Mouse (Mus musculus) lung, postnatal 0 days (tissue): ENCODE results near the gene D430041D05Rik. TPM values are rescaled to one million over a fixed set of nuclear protein-coding genes. Genes with fewer than 3 reads are reported as not detected.

Source experiments
- ATAC-seq: fragments of 200-750 bp; cut with Nextera tagmentation; 2 replicates; pipeline ENCODE4 v1.8.0; 2017; ENCODE audit warnings: moderate library complexity
- DNase-seq: peaks from one replicate; pipeline ENCODE4 v3.0.0-alpha.2; 2016; ENCODE audit warnings: low spot score
- H3K27ac ChIP-seq: fragments of 300-500 bp; sonication (generic); 2 replicates; pipeline ENCODE4 v1.5.1; 2014; ENCODE audit warnings: antibody characterized with exemption, mild to moderate bottlenecking, low read length, mixed read lengths
- H3K27me3 ChIP-seq: fragments of 300-500 bp; sonication (generic); replicated peaks from 2 replicates; pipeline ENCODE4 v1.6.1; 2014; ENCODE audit warnings: low read length, mixed read lengths; ENCODE audit not compliant: insufficient read depth
- H3K36me3 ChIP-seq: fragments of 300-500 bp; sonication (generic); 2 replicates; pipeline ENCODE4 v1.6.1; 2014; ENCODE audit warnings: low read length, mixed read lengths; ENCODE audit not compliant: insufficient read depth
- H3K4me1 ChIP-seq: fragments of 300-500 bp; sonication (generic); 2 replicates; pipeline ENCODE4 v1.6.1; 2014; ENCODE audit warnings: antibody characterized with exemption, low read depth, low read length, mixed read lengths; ENCODE audit not compliant: insufficient read depth
- H3K4me2 ChIP-seq: fragments of 300-500 bp; sonication (generic); replicated peaks from 2 replicates; pipeline ENCODE4 v1.6.1; 2014; ENCODE audit warnings: low read depth, mild to moderate bottlenecking, low read length, moderate library complexity, mixed read lengths
- H3K4me3 ChIP-seq: fragments of 300-500 bp; sonication (generic); 2 replicates; pipeline ENCODE4 v1.5.1; 2014; ENCODE audit warnings: low read depth, low read length
- H3K9ac ChIP-seq: fragments of 300-500 bp; sonication (generic); replicated peaks from 2 replicates; pipeline ENCODE4 v1.6.1; 2014; ENCODE audit warnings: low read depth, mild to moderate bottlenecking
- H3K9me3 ChIP-seq: fragments of 300-500 bp; sonication (generic); 2 replicates; pipeline ENCODE4 v1.6.1; 2016; ENCODE audit warnings: low read length, mixed read lengths
- CTCF ChIP-seq: IDR thresholded peaks from 2 replicates; pipeline ENCODE4 v1.5.1; 2016; ENCODE audit warnings: antibody characterized with exemption, mild to moderate bottlenecking
- EP300 ChIP-seq: IDR thresholded peaks from 2 replicates; pipeline ENCODE4 v1.6.1; 2016; ENCODE audit warnings: antibody characterized with exemption, mild to moderate bottlenecking, control low read depth
- WGBS: fragments of 180-500 bp; shearing (Covaris S2); extraction: QIAGEN DNeasy Blood & Tissue Kit; methylation state at CpG from one replicate; pipeline ENCODE4 v1.1.7; 2014; 5-methylcytosine and 5-hydroxymethylcytosine counted together
- polyA plus RNA-seq: library from polyadenylated mRNA; unstranded; fragments of >200 nt; fragmentation: Nextera tagmentation; extraction: Ambion mirVana; gene quantifications from 2 replicates; pipeline ENCODE4 v1.2.1, GENCODE M21; 2015

The D430041D05Rik gene
- polyA plus RNA-seq, 1 experiment from 2014 or later, result 0.69 TPM

DNA sequence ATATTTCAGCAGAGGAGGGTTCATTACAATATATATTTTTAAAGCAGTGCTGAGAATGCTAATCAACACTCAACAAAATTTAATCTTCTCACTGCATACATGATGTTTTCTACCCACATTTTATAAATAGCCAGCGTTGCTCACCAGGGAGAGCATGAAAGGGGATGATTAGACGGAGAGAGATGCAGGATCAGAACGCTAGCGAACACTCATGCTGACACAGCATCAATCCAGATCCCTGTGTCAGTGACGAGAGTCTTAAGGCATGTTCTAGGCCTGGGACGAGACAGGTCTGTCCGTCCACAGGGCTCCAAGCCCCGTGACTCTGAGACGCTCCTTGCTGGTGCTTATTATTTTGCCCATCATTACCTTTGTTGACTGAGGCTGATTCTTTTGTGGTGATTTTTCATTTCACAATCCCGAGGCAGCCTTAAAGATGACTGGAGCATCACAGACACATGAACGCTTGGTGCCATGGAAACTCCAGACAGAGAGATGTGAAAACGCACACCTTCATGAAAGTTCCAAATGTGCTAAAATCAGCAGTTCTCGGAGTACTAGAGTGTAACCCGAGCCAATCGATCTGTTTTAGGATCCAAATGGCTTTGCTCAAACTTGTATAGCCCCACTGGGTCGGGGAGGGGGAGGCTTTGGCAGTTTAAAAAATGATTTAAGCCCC lies 83.6 kb downstream of the D430041D05Rik start:
- no peaks in the 10 kb centered on the region for H3K4me1 ChIP-seq
- ATAC-seq, result no peak
- H3K4me3 ChIP-seq, result no peak overlapping the region
- H3K9me3 ChIP-seq, result no peaks in the 10 kb centered on the region
- no peak overlapping the region for H3K27ac ChIP-seq
- H3K36me3 ChIP-seq, result no peaks in the 10 kb centered on the region
- no peak overlapping the region for H3K4me2 ChIP-seq
- no peak for TF ChIP-seq EP300
- no peak for TF ChIP-seq CTCF
- DNase-seq, result no peak
- H3K27me3 ChIP-seq, result no peaks in the 10 kb centered on the region
- WGBS, result 65% methylated on average over 16 of the region's 16 CpGs
- H3K9ac ChIP-seq, result no peak overlapping the region

DNA sequence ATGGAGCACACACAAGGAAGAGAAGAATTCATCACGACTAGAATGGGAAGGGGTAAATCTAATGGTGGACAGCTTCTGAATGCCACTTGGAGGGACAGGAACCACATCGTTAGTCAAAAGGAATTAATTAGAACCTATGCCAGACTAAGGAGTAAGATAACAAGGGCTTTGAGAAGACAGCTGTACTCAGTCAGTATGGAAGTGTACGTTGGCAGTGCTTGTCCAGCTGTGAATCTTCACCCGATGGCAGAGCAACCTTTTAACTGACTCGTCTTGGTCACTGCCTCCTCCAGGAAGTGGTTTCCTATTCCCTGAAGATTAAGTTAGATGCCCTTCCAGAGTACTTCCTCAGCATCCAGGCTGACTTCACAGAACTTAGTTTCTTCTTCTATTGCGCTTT lies 87.0 kb downstream of the D430041D05Rik start:
- no peak for DNase-seq
- WGBS, result 52% methylated on average over 6 of the region's 6 CpGs

DNA sequence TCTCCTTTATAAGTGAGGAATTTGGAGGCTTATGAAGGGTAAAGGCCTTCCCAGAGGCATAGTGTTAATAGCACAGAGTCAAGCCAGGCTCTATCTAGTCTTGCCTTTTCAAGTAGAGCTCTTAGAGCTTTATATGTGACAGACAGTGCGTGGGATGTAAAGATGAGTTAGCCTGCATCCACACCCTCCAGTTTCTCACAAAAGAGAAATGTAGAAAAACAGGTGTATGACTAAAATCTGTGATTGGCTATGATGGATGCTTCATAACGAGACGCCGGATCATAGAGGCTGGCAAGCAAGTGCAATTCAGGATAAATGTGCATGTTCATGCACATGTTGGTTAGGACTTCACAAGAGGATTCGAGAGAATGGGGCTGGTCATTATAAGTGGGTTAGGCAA lies 87.5 kb downstream of the D430041D05Rik start:
- ATAC-seq (no peak), DNase-seq (no peak)
- Histone ChIP-seq H3K4me3 (no peak overlapping the region), H3K9me3 (no peaks in the 10 kb centered on the region), H3K4me1 (no peaks in the 10 kb centered on the region), H3K9ac (no peak overlapping the region), H3K27ac (no peak overlapping the region), H3K4me2 (no peak overlapping the region), H3K27me3 (no peaks in the 10 kb centered on the region), H3K36me3 (no peaks in the 10 kb centered on the region)
- 82% methylated on average over 5 of the region's 5 CpGs for whole genome bisulfite sequencing
- no peak for TF ChIP-seq CTCF
- no peak for TF ChIP-seq EP300

More for the DNA sequence above, 87.0 kb downstream of the D430041D05Rik start:
- no peak overlapping the region for H3K4me2 ChIP-seq
- no peaks in the 10 kb centered on the region for H3K4me1 ChIP-seq
- H3K27me3 ChIP-seq, result no peaks in the 10 kb centered on the region
- no peak for ATAC-seq
- TF ChIP-seq CTCF (no peak), EP300 (no peak)
- no peak overlapping the region for H3K27ac ChIP-seq
- no peak overlapping the region for H3K4me3 ChIP-seq
- no peak overlapping the region for H3K9ac ChIP-seq
- H3K9me3 ChIP-seq, result no peaks in the 10 kb centered on the region
- no peaks in the 10 kb centered on the region for H3K36me3 ChIP-seq

DNA sequence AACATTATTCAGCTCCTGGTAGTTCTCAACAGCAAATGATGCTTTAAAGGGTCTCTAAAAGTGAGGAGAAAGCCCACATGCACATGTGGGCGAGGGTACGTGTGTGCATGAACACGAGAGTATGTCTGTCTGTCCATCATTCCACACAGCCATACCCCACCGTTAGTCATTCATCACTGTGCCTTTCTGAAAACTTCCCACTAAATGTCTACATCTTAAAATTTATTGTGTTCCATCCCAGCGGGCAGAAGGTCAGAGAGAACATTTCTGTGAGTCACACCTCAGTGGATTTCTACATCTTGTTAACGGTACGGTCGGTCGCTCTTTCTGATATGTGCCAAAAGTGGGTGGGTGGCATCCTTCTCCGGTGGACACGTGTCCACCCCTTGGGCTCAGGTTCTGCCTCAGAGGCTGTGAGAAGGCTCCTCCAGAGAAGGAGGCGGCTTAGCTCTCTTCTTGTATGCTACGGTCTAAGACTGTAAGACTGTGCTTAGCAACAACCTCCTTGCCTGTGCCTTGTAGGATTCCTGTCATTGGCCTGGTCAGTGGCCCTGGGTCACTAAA lies 90.7 kb downstream of the D430041D05Rik start:
- Histone ChIP-seq H3K4me1 (no peaks in the 10 kb centered on the region), H3K9ac (no peak overlapping the region), H3K4me2 (no peak overlapping the region), H3K27me3 (no peaks in the 10 kb centered on the region), H3K4me3 (no peak overlapping the region), H3K27ac (no peak overlapping the region), H3K9me3 (no peaks in the 10 kb centered on the region), H3K36me3 (no peaks in the 10 kb centered on the region)
- TF ChIP-seq CTCF, result no peak
- TF ChIP-seq EP300, result no peak
- 88% methylated on average over 13 of the region's 13 CpGs for WGBS
- ATAC-seq, result no peak
- DNase-seq, result no peak

DNA sequence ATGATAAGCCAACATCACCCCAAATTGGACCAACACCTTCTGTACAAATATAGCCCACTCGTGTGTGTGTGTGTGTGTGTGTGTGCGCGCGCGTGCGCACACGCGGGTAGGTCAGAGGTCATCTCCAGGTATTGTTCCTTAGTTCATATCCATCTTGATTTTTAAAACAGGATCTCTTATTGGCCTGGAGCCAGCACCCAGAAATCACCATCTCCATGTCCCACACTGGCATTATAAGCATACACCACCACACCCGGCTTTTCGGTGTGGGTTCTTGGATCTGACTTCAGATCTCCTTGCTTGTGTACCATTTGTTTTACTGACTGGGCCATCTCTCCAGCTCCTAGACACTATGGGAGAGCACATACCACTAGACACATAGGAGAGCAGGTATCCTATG lies 91.4 kb downstream of the D430041D05Rik start:
- H3K4me3 ChIP-seq, result no peak overlapping the region
- H3K27me3 ChIP-seq, result no peaks in the 10 kb centered on the region
- no peak for ATAC-seq
- H3K9me3 ChIP-seq, result no peaks in the 10 kb centered on the region
- H3K4me2 ChIP-seq, result no peak overlapping the region
- TF ChIP-seq CTCF (no peak), EP300 (no peak)
- no peaks in the 10 kb centered on the region for H3K36me3 ChIP-seq
- no peak overlapping the region for H3K27ac ChIP-seq
- H3K4me1 ChIP-seq, result no peaks in the 10 kb centered on the region
- no peak for DNase-seq
- H3K9ac ChIP-seq, result no peak overlapping the region
- 96% methylated on average over 10 of the region's 10 CpGs for WGBS

DNA sequence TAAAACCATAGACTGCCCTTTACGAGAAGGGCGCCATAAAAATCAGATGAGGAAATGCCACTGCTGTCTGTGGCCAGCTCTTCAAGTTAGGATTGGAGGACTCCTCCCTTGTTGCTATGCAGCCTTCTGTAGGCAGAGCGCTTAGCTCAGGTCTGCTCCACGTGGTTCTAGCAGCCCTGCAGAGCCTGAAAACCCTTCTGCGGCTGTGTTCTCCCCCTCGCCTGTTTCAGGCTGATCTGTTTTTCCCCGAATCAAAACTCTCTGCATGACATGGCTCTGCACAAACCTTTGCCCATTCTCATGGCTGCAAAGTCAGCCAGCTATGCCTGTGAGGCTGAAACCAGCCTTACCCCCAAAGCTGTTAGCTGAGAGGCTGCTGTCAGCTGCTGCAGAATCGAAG lies 91.9 kb downstream of the D430041D05Rik start:
- H3K9ac ChIP-seq, result no peak overlapping the region
- ATAC-seq (no peak), DNase-seq (no peak)
- H3K4me3 ChIP-seq, result no peak overlapping the region
- no peak overlapping the region for H3K4me2 ChIP-seq
- 53% methylated on average over 8 of the region's 8 CpGs for WGBS
- no peaks in the 10 kb centered on the region for H3K9me3 ChIP-seq
- H3K27me3 ChIP-seq, result no peaks in the 10 kb centered on the region
- H3K36me3 ChIP-seq, result no peaks in the 10 kb centered on the region
- H3K27ac ChIP-seq, result no peak overlapping the region
- H3K4me1 ChIP-seq, result no peaks in the 10 kb centered on the region
- TF ChIP-seq EP300 (no peak), CTCF (no peak)
